Mouse (Mus musculus) layer of hippocampus, adult 6 months (tissue): ENCODE data around the gene Olfr1415. TPM values are rescaled to one million over a fixed set of nuclear protein-coding genes. Genes with fewer than 3 reads are reported as not detected.

Experiments used
- long read RNA-seq, 2 experiments: library from polyadenylated mRNA; unstranded; transcript quantifications; one replicate each; pipeline ENCODE4 v2.0.0; 2019 to 2020
- microRNA-seq: library from miRNA; unstranded; fragments of <30 nt; microRNA quantifications from one replicate; pipeline ENCODE4 v1.2.0, GENCODE M21; 2020
- polyA plus RNA-seq: library from polyadenylated mRNA; unstranded; fragments of <200 nt; fragmentation: Nextera tagmentation; gene quantifications from 2 replicates; pipeline ENCODE4 v1.2.3, GENCODE M21; 2021

The Olfr1415 gene
- polyA plus RNA-seq = not detected in 2 replicates
- long read RNA-seq, experiment 1 = 0 reads
- long read RNA-seq, experiment 2 = 0 reads

DNA sequence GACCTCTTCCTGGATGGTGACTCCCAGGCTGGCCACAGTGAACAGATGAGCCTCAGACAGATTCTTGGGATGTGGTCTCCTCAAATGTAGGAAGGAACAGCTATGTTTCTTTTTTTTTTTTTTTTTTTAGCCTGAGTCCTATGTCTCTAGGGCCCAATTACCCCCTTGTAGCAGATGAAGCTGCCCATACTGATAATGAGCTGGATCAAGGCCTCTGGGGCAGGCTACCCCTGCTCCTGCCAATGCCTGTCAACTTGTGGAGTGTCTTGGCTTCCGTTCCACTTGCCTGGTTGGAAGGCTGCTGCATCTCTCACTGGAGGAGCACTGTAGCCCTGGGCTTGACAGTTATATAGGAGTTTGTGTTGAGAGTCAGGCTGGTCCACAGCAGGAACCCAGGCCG lies at the start of gene Olfr1415:
Gene Olfr1415, minus strand, starts transcription at position 101 of the 400 bp plus-strand sequence.

DNA sequence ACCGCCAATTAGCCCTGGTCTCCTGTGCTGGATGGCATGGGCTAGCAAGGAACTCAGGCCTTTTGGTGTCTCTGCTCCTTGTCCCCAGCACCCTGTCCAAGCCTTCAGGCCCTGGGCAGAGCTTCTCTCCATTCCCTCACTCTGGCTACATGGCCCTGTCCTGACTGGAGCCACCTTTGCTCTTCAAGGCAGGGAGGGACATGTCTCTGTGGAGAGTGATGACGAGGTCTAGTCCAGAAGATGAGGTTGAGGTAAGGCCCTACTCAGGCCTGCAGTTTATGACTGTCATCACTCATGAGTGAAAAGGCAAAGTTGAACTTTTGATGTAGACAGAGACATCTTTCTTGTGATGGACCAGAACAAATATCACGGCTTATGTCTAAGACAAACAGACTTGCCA lies 22.7 kb upstream of the Olfr1415 start, which contains the start of gene Olfr1414:
Gene Olfr1414, minus strand, starts transcription at position 101 of the 400 bp plus-strand sequence.

DNA sequence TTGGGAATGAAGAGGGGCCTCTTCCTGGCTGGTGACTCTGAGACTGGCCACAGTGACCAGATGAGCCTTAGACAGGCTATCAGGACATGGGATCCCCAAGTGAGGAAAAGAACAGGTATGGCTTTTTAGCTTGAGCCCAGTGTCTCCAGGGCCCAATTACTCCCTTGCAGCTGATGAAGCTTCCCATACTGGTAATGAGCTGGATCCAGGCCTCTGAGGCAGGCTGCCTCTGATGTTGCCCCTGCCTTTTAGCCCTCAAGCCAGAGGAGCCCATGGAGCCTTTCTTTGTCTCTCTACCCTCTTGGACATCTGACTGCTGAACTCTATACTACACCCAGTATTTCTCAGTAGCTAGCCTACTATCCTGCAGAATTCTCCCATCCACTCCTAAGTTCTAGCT lies 10.9 kb downstream of the Olfr1415 start, which contains the start of gene Olfr1416:
Gene Olfr1416, minus strand, starts transcription at position 101 of the 400 bp plus-strand sequence.

DNA sequence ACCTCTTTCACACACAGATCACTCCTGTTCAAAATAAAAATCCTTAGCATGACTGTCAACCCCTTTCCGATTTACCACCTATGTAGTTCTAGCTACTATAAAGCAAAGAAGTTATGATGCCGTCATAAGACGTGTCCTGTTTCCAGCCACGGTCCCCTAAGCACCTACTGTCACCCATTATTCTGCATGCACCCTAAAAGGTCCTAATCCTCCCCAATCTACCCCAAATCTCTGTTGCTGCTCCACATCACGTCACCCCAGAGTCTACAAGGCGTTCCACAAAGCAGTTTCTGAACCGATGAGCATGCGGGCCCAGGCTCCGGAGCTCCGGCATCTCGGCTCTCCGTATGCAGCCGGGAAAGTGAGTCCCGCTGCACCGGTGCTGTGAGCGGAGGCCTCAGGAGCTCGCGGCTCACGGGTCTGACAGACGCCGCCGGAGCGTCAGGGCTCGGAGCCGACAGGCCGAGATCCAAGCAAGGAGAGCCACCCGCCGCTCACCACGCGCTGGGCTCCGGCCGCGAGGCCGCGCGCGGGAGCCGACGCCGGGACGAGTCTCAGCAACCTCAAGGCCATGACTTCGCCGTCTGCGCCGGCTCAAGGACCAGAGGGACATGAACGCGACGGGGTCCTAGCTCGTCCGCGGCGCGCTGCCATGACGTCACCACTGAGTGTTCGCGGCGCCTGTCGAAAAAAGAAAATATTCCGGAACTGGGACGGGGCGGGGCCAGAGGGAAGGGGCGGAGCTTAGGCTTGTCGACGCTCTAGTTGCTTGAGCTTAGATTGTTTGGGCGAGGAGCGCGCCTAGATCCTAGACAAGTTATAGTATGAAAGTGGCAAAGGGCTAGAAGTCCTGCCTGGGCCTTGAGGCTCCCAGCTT lies 22.5 kb downstream of the Olfr1415 start, which contains the start of gene Ndufa10:
Gene Ndufa10, minus strand, starts transcription at position 696 of the 877 bp plus-strand sequence.

Small RNA genes within 50 kb of the gene (microRNA-seq; reads per million reads assigned to microRNA genes)
- gene Mir6900 = 7.1 reads per million, percentile 25 among the genes with 10 or more reads in this experiment

Other genes with a start within 250 kb of the Olfr1415 start
- 449 and 471 TPM in 2 replicates for gene Ndufa10, start 22.2 kb downstream of the Olfr1415 start, polyA plus RNA-seq
- not detected in 2 replicates for gene Olfr1416, start 11.0 kb downstream of the Olfr1415 start, polyA plus RNA-seq
- not detected in 2 replicates for gene Olfr1414, start 22.6 kb upstream of the Olfr1415 start, polyA plus RNA-seq
- gene Olfr1413, start 75.2 kb upstream of the Olfr1415 start, polyA plus RNA-seq = not detected in 2 replicates
- gene Olfr1412, start 89.7 kb upstream of the Olfr1415 start, polyA plus RNA-seq = not detected in 2 replicates
- not detected in 2 replicates for gene Olfr1411, start 98.3 kb upstream of the Olfr1415 start, polyA plus RNA-seq
- not detected in 2 replicates for gene Olfr1410, start 109.7 kb upstream of the Olfr1415 start, polyA plus RNA-seq
- gene Olfr12, start 121.7 kb upstream of the Olfr1415 start, polyA plus RNA-seq = not detected in 2 replicates
- gene Cops9, start 145.9 kb upstream of the Olfr1415 start, polyA plus RNA-seq = 996 and 1,070 TPM in 2 replicates
- gene Otos, start 152.7 kb upstream of the Olfr1415 start, polyA plus RNA-seq = 2.0 and 3.1 TPM in 2 replicates